Mouse (Mus musculus) lung, adult 2 months (tissue): Measurements from ENCODE around the gene Galnt9.

ENCODE experiments used
- CTCF ChIP-seq: fragments of 200-500 bp; IDR thresholded peaks from 2 replicates; pipeline ENCODE4 v1.5.1; 2011; ENCODE audit warnings: mild to moderate bottlenecking, low read length, control low read depth; ENCODE audit not compliant: insufficient read depth
- POLR2A ChIP-seq: fragments of 200-500 bp; IDR thresholded peaks from 2 replicates; pipeline ENCODE4 v1.6.1; 2011; ENCODE audit warnings: low read depth, mild to moderate bottlenecking, control low read depth, low read length, borderline replicate concordance; ENCODE audit errors: extremely low read depth

DNA sequence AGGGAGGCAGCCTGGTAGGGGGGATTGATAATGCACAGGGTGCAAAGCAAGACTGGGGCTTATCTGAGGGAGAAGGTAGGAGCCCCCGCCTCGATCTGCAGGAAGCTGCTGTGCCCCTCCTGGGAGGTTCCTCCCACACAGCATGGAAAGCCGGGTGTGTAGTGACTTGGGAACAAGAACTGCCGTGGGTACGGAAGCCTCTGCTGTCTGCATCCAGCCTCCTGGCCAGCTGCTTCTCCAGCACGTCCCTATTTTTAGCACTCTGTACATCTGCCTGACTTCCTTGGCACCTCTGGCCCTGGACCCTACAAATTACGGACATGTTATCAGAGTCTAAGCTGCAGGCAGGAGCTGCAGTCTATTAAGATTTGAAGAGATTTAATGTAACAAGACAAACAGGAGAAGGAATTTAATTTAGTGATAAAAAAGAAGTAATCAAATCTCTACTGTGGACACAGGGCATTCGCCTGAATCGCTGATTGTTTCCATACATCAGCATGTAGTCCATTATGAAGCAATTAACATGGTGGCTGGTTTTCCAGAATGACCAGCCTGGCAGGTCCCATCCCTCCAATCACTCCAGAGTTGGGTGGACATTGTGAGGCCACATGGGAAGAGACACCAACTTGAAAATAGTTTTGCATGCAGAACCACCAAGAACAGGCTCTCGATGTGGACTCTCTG, 38.4 kb upstream of the Galnt9 start:
- TF ChIP-seq POLR2A: no peak
- no peak for TF ChIP-seq CTCF
